Mouse (Mus musculus) erythroblast, embryonic 14.5 days (primary cell): ENCODE results near the gene Slc2a4.

Source experiments
- GATA1 ChIP-seq: IDR thresholded peaks from 2 replicates; pipeline ENCODE4 v1.6.1; 2012; ENCODE audit warnings: low read length, inconsistent platforms, mixed read lengths
- TAL1 ChIP-seq: IDR thresholded peaks from 3 replicates; pipeline ENCODE4 v1.6.1; 2012; ENCODE audit warnings: low read length, inconsistent platforms, mixed read lengths

DNA sequence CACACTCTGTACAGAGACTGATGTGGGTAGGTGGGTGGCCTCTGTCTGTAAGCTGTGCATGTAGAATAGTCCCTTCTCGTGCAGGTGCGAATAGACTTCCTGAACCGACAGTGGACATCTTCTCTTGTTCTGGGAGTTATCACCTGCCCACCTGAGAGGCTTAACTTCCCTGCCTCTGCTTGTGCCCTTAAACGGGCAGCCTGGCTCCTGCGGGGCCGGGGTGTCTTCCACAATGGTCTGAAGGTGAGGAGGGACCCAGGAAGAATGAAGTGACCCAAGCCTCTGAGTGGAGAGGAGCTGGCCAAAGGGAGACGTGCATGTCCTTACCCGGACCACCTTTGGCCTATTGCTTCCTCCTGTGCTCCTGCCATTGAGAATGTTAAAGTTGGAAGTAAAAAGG is 37.8 kb downstream of the Slc2a4 start:
- TF ChIP-seq TAL1, result no peak
- TF ChIP-seq GATA1, result no peak
